Mouse (Mus musculus) midbrain, embryonic 14.5 days (tissue): ENCODE results near the gene Zkscan6. TPM values are rescaled to one million over a fixed set of nuclear protein-coding genes. Genes with fewer than 3 reads are reported as not detected.

Experiments
- ATAC-seq: fragments of 200-750 bp; cut with Nextera tagmentation; 2 replicates; pipeline ENCODE4 v1.8.0; 2017; ENCODE audit warnings: moderate number of reproducible peaks, moderate library complexity; ENCODE audit not compliant: low FRiP score, low TSS enrichment
- DNase-seq: peaks from one replicate; pipeline ENCODE4 v3.0.0-alpha.2; 2015
- H3K27ac ChIP-seq: fragments of 300-500 bp; sonication (generic); replicated peaks from 2 replicates; pipeline ENCODE4 v1.5.1; 2014; ENCODE audit warnings: mild to moderate bottlenecking, low read depth, low read length, moderate library complexity
- H3K27me3 ChIP-seq: fragments of 300-500 bp; sonication (generic); 2 replicates; pipeline ENCODE4 v1.6.1; 2014; ENCODE audit warnings: low read length, control low read depth, mixed read lengths; ENCODE audit not compliant: control insufficient read depth, insufficient read depth
- H3K36me3 ChIP-seq: fragments of 300-500 bp; sonication (generic); 2 replicates; pipeline ENCODE4 v1.6.1; 2014; ENCODE audit warnings: low read length, control low read depth; ENCODE audit not compliant: control insufficient read depth, insufficient read depth
- H3K4me1 ChIP-seq: fragments of 300-500 bp; sonication (generic); 2 replicates; pipeline ENCODE4 v1.6.1; 2014; ENCODE audit warnings: mild to moderate bottlenecking, antibody characterized with exemption, low read length, control low read depth; ENCODE audit not compliant: control insufficient read depth, insufficient read depth
- H3K4me2 ChIP-seq: fragments of 300-500 bp; sonication (generic); 2 replicates; pipeline ENCODE4 v1.6.1; 2014; ENCODE audit warnings: mild to moderate bottlenecking, low read length, moderate library complexity
- H3K4me3 ChIP-seq: fragments of 300-500 bp; sonication (generic); replicated peaks from 2 replicates; pipeline ENCODE4 v1.5.1; 2014; ENCODE audit warnings: low read depth, low read length
- H3K9ac ChIP-seq: fragments of 300-500 bp; sonication (generic); replicated peaks from 2 replicates; pipeline ENCODE4 v1.6.1; 2014; ENCODE audit warnings: mild to moderate bottlenecking, low read length, moderate library complexity
- H3K9me3 ChIP-seq: fragments of 300-500 bp; sonication (generic); 2 replicates; pipeline ENCODE4 v1.6.1; 2016; ENCODE audit warnings: low read length, control low read depth, mixed read lengths; ENCODE audit not compliant: control insufficient read depth
- WGBS: fragments of 180-500 bp; shearing (Covaris S2); extraction: QIAGEN DNeasy Blood & Tissue Kit; methylation state at CpG from one replicate; pipeline ENCODE4 v1.1.7; 2014; 5-methylcytosine and 5-hydroxymethylcytosine counted together
- polyA plus RNA-seq: library from polyadenylated mRNA; unstranded; fragments of >200 nt; fragmentation: Nextera tagmentation; extraction: Ambion mirVana; gene quantifications from 2 replicates; pipeline ENCODE4 v1.2.1, GENCODE M21; 2014

Zkscan6 gene
- 14.4 and 19.2 TPM in 2 replicates for polyA plus RNA-seq

DNA sequence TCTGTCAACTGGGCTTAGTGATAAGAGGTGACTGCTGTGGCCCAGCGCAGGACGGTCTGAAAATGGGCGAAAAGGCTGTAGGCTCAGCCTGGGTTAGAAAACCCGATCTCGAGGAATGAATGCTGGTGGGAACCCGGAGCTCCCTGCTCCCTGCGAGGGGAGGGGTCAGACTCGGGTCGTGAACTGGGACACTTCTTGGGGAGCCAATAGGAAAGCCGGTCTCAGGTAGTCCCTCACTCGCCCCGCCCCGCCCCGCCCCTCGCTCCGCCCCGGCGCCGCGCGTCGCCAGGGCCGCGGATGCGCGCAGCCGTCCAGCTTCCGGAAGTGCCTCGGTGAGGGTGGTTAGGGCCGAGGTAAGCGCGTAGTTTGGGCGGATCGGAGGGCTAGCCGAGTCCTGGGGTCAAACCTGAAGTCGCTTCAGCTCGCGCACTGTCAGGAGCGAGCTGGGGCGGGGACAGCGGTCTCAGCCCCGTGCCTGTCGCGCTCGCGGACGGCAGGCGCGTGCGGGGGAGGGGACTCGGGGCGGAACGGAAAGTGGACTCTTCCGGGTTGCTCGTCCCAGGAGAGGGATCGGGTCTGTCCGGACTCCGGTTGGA is at the start of gene Zkscan6:
Zkscan6 (plus strand) TSS at position 267 of the 596 bp plus-strand sequence.
- Histone ChIP-seq H3K4me2 (peak within 1 kb of the TSS; percentile 90), H3K9ac (peak within 1 kb of the TSS; percentile 76), H3K4me3 (peak within 1 kb of the TSS; percentile 77), H3K4me1 (peaks cover 11% of the 10 kb centered on the region), H3K27me3 (no peaks in the 10 kb centered on the region), H3K27ac (peak within 1 kb of the TSS; percentile 81), H3K9me3 (no peaks in the 10 kb centered on the region), H3K36me3 (no peaks in the 10 kb centered on the region)
- peak; percentile 93 for DNase-seq
- WGBS, result under 1% methylated on average over 55 of the region's 58 CpGs
- ATAC-seq, result peak; percentile 98

DNA sequence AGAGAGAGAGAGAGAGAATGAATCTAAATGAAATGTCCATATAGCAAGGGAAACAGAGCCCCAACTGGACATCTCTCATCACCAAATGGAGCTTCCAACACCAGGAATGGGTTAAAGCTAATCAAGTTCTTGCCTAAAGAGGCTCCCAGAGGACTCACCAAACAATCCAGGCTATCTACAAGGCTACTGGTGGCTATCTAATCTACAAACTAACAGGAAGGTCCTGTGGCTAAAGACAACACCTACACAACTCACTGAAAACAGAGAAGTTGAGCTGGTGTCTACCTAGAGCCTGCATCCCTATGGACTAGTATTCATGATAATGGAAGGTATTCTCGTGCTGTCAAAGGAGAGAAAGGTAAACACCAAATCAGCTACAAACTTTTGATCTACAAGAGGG is 47.6 kb upstream of the Zkscan6 start:
- ATAC-seq (no peak), DNase-seq (no peak)
- Histone ChIP-seq H3K4me2 (no peak overlapping the region), H3K27me3 (no peaks in the 10 kb centered on the region), H3K9me3 (no peaks in the 10 kb centered on the region), H3K36me3 (no peaks in the 10 kb centered on the region), H3K9ac (no peak overlapping the region), H3K4me3 (no peak overlapping the region), H3K4me1 (no peaks in the 10 kb centered on the region), H3K27ac (no peak overlapping the region)
- WGBS, result 97% methylated on average over 1 of the region's 1 CpGs

DNA sequence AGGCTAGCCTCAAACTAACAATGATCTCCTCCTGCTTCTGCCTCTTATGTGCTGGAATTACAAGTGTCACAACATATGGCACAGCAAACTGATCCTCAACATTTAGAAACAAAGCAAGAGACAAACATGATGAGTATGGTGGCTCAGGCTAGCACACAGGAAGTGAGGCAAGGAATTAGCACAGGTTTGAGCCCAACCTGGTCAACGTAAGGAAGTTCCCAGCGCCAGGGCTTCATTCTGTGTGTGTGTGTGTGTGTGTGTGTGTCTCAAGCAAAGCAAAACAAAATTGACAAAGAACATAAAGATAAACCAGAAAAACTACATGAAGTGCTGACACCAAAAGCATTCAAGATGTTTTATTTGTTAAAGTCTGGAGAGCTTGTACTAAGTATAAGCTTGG is 46.1 kb upstream of the Zkscan6 start:
- Histone ChIP-seq H3K36me3 (no peaks in the 10 kb centered on the region), H3K4me1 (no peaks in the 10 kb centered on the region), H3K9me3 (no peaks in the 10 kb centered on the region), H3K27me3 (no peaks in the 10 kb centered on the region), H3K9ac (no peak overlapping the region), H3K4me2 (no peak overlapping the region), H3K4me3 (no peak overlapping the region), H3K27ac (no peak overlapping the region)
- WGBS, result 97% methylated on average over 2 of the region's 2 CpGs
- ATAC-seq, result no peak
- no peak for DNase-seq

DNA sequence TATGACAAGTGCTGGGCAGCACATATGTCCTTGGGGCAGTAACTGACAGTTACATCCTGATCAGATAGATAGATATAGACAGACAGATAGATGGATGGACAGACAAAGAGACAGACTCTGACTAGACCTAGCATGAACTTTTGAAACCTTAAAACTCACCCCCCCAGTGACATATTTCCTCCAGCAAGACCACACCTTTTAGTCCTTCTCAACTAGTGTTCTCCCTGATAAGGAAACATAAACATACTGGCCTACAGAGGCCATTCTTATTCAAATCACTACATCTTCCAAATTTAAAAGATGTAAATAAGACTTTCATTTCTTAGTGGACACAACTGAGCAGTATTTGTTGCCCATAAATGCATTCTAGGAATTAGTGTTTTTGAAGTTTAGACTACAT is 38.5 kb upstream of the Zkscan6 start:
- Histone ChIP-seq H3K27ac (no peak overlapping the region), H3K9ac (no peak overlapping the region), H3K36me3 (no peaks in the 10 kb centered on the region), H3K4me1 (no peaks in the 10 kb centered on the region; the same call in 1 of the 2 replicates), H3K9me3 (no peaks in the 10 kb centered on the region), H3K4me2 (no peak overlapping the region), H3K4me3 (no peak overlapping the region), H3K27me3 (no peaks in the 10 kb centered on the region)
- DNase-seq (no peak), ATAC-seq (no peak)

DNA sequence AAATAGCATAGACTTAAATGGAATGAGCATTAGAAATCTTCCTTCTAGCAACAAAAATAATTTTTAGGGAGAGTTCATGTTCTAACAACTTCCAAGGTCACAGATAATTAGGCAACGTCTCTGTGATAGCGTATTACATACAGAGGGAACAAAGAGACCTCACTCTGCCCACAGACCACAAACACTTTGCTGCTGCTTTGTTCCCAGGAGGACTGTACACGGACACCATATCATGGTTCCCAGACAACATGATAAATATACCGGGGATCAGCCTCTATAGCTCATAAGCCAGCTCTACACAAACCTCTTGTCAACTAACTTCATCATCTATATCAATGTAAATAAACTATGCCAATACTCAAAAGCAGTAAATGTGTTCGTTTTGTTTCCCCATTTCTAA is 37.0 kb upstream of the Zkscan6 start:
- 79% methylated on average over 5 of the region's 5 CpGs for WGBS
- Histone ChIP-seq H3K27me3 (no peaks in the 10 kb centered on the region), H3K9me3 (no peaks in the 10 kb centered on the region), H3K36me3 (no peaks in the 10 kb centered on the region), H3K9ac (no peak overlapping the region), H3K4me1 (no peaks in the 10 kb centered on the region; the same call in 1 of the 2 replicates), H3K4me2 (no peak overlapping the region), H3K4me3 (no peak overlapping the region), H3K27ac (no peak overlapping the region)
- ATAC-seq (no peak), DNase-seq (no peak)

DNA sequence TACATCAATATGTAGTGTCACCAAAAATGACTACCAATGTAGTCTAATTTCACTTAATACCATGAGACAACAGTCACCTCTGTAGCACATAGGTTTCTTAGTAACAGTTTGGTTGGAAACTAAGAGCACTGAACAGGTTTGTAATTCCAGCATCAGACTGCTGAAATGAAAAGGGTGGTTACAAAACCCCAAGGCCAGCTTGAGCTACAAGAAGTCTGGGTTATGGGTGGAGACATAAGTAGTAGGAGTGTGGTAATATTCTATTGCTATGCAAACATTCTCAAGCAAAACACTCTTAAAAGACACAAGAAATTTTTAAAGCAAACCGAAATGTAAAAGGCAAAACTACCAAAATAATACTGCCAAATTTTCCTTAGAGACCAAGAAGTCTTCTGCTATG is 35.4 kb upstream of the Zkscan6 start:
- WGBS, result 97% methylated on average over 1 of the region's 1 CpGs
- Histone ChIP-seq H3K4me1 (no peaks in the 10 kb centered on the region; the same call in 1 of the 2 replicates), H3K36me3 (no peaks in the 10 kb centered on the region), H3K9me3 (no peaks in the 10 kb centered on the region), H3K27ac (no peak overlapping the region), H3K9ac (no peak overlapping the region), H3K4me3 (no peak overlapping the region), H3K27me3 (no peaks in the 10 kb centered on the region), H3K4me2 (no peak overlapping the region)
- no peak for DNase-seq
- ATAC-seq, result no peak

DNA sequence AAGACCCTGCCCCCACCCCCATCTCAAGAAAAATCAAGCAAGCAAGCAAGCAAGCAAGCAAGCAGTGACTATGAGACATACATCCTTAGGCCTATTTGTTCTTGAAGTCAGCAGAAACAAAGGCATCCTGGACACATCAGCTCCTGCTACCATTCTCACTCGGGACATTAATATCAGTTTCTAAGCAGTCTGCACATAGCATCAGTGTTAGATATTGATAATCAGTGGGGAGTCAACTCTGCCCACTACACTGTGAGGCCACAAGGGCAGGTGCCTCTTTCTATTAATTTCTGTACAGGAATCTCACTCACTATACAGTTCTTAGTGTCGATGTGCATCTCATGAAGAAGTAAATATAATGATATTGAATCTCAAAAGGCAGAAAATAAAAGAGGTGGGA is 33.4 kb upstream of the Zkscan6 start:
- no peak overlapping the region for H3K4me2 ChIP-seq
- no peak for ATAC-seq
- no peak overlapping the region for H3K27ac ChIP-seq
- H3K4me1 ChIP-seq, result no peaks in the 10 kb centered on the region; the same call in 1 of the 2 replicates
- WGBS, result 87% methylated on average over 2 of the region's 2 CpGs
- no peak for DNase-seq
- H3K36me3 ChIP-seq, result no peaks in the 10 kb centered on the region
- H3K9me3 ChIP-seq, result no peaks in the 10 kb centered on the region
- no peaks in the 10 kb centered on the region for H3K27me3 ChIP-seq
- H3K4me3 ChIP-seq, result no peak overlapping the region
- no peak overlapping the region for H3K9ac ChIP-seq

DNA sequence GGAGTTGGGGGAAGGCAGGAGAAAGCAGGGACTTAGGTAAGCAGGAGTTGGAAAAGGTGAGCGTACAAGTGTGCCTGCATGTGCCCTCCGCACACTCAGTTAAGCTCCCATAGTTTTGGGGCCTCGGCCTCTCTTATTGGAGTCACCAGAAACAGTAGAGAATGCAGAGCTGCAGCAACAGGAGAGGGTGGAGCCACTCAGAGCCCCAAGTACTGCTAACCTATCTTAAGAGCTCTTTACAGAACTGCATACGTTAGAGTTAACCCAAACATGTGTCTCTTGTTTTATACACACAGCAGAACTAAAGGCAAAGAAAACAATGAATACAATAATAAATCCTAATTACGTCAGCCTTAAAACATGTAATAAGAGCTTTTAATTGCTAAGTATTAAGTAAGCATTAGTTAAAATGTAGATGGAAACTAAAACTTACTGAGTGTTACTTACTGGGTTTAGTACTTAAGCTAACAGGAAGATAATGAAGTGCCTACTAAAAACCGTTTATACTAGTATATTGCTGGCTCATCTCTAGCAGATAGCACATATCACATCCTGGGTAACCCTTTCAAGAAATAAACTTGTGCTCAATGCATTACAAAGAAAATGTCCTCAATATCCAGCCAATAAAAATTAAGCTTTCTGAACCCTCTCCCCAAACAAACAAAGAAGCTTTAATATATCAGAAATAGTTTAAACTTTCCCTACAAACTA is 32.9 kb upstream of the Zkscan6 start:
- WGBS, result 88% methylated on average over 6 of the region's 6 CpGs
- DNase-seq (no peak), ATAC-seq (no peak)
- H3K9me3 ChIP-seq, result no peaks in the 10 kb centered on the region
- no peak overlapping the region for H3K9ac ChIP-seq
- H3K4me1 ChIP-seq, result no peaks in the 10 kb centered on the region
- no peak overlapping the region for H3K27ac ChIP-seq
- H3K36me3 ChIP-seq, result no peaks in the 10 kb centered on the region
- no peaks in the 10 kb centered on the region for H3K27me3 ChIP-seq
- H3K4me3 ChIP-seq, result no peak overlapping the region
- no peak overlapping the region for H3K4me2 ChIP-seq
